In the genomic region with DNA sequence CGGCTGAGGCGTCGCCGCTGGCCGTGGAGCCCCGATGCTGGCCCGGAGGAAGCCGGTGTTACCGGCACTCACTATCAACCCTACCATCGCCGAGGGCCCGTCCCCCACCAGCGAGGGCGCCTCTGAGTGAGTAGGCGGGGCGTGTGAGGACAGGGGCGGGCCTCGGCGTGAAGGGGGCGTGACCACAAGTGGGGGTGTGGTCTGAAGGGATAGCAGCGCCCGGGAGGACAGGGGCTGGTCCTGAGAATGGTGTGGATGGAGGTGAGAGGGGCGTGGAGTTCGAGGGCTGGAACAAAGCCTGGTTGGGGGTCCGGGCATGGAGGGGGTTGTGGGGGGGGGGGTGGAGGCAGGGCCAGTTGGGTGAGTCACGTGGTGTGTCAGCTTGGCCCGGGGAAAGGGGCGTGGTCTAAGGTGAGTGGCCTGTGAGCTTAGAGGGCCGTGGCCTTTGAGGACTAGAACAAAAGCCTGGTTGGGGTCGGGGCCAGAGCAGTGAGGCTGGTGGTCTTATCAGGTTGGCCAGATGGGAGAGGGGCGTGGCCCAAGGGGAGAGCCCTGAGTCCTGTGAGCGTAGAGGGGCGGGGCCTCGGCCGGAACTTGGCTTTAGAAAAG, we compare ENCODE assay signal across 8 mouse cellular contexts. TPM values are rescaled to one million over a fixed set of nuclear protein-coding genes. Genes with fewer than 3 reads are reported as not detected.
DNase-seq lines count a peak whose midpoint lies in the region; ATAC-seq and TF ChIP-seq lines count a peak whose summit lies in the region.

No protein-coding gene starts in this region.

- ATAC-seq in Patski = peak; percentile 67
- peak; percentile 88 for ATAC-seq in hindbrain, embryonic 14.5 days (ENCODE audit: low FRiP score)

- POLR2A ChIA-PET in Patski (lab: Charles Lee) = interaction anchor here (0.7 to 1.3 kb wide), 2 partner anchors 13 to 26 kb away, joined by 3 to 4 read pairs; no protein-coding TSS in a partner anchor

- no peak for TF ChIP-seq CTCF in Patski (IDR thresholded peaks at IDR 0.05)

- peaks cover 51% of the 10 kb centered on the region for H3K79me2 ChIP-seq in macrophage (ENCODE audit: inconsistent target)

- H3K9ac ChIP-seq in hindbrain, embryonic 14.5 days = peak overlapping the region; percentile 97

- in situ Hi-C loops in Patski (cut with MboI; ENCODE audit: low pct_unique_long_range_greater_than_20kb) = no loop called here

- H3K4me3 ChIP-seq in hindbrain, embryonic 14.5 days (replicated peaks; ENCODE audit: low read length) = peak overlapping the region; percentile 79
- peak overlapping the region; percentile 66 for H3K4me3 ChIP-seq in macrophage (ENCODE audit: inconsistent target)

- peak overlapping the region; percentile 99 for H3K27ac ChIP-seq in hindbrain, embryonic 14.5 days
- H3K27ac ChIP-seq in macrophage = peak overlapping the region; percentile 43

- peaks cover 32% of the 10 kb centered on the region for H3K36me3 ChIP-seq in hindbrain, embryonic 14.5 days (replicated peaks; ENCODE audit: control insufficient read depth, insufficient read depth)
- H3K36me3 ChIP-seq in macrophage (ENCODE audit: inconsistent target) = peaks cover 25% of the 10 kb centered on the region

- CTCF ChIA-PET in Patski (lab: Charles Lee) = interaction anchor here (1.3 kb wide), 1 partner anchor 10 kb away, joined by 3 read pairs; no protein-coding TSS in a partner anchor

- no peaks in the 10 kb centered on the region for H3K9me3 ChIP-seq in hindbrain, embryonic 14.5 days (ENCODE audit: control insufficient read depth, low read length)

- H3K4me1 ChIP-seq in hindbrain, embryonic 14.5 days (replicated peaks; ENCODE audit: control insufficient read depth, insufficient read depth, low read length) = peaks cover 20% of the 10 kb centered on the region

- no peaks in the 10 kb centered on the region for H3K27me3 ChIP-seq in Patski
- no peaks in the 10 kb centered on the region for H3K27me3 ChIP-seq in hindbrain, embryonic 14.5 days (ENCODE audit: control insufficient read depth, insufficient read depth, low read length)

- peak; percentile 25 for DNase-seq in Patski (ENCODE audit: low read depth, low spot score)
- peak; percentile 93 to 94 for DNase-seq in cerebellum, postnatal 10 days
- peak; percentile 77 to 79 for DNase-seq in frontal cortex, postnatal 14 days (ENCODE audit: low spot score in 2 of 2)
- DNase-seq in hindbrain, embryonic 14.5 days (ENCODE audit: low spot score) = peak; percentile 74
- DNase-seq in left cerebral cortex, adult 11 months (ENCODE audit: low spot score) = peak; percentile 80
- peak; percentile 79 for DNase-seq in retina, postnatal 7 days (ENCODE audit: low read depth, low spot score)
- DNase-seq in urinary bladder, adult 2 months (ENCODE audit: low spot score) = peak; percentile 83

- whole genome bisulfite sequencing in hindbrain, embryonic 14.5 days = under 1% methylated on average over 35 of the region's 35 CpGs
- WGBS in macrophage (ENCODE audit: missing documents) = 0% methylated on average over 33 of the region's 35 CpGs

- peak overlapping the region; percentile 64 for H3K4me2 ChIP-seq in hindbrain, embryonic 14.5 days (replicated peaks)

RNA-seq across cellular contexts. Expression of gene Map2k2, which starts 0.5 kb away (rescaled TPM):
- polyA plus RNA-seq in Patski (2021) (150 TPM), macrophage (2018) (31.4 to 102 TPM (median 93.5 TPM) in 3 replicates)
- polyA plus RNA-seq in hindbrain, embryonic 14.5 days (2014; fragmentation: Nextera tagmentation; extraction: Ambion mirVana) = 222 and 230 TPM in 2 replicates
- 100 to 1,000 TPM in 25 of 26 experiments, 10 to 100 TPM in 1; 88.4 to 251 (median 169) TPM for total RNA-seq in macrophage (2018; cell fraction: chromatin; rRNA removed)
- 100 to 1,000 TPM in 15 of 26 experiments, 10 to 100 TPM in 11; 79.6 to 125 (median 103) TPM for total RNA-seq in macrophage (2018; cell fraction: cytosol; rRNA removed)
- total RNA-seq in macrophage (2018; cell fraction: nucleus; rRNA removed) = 100 to 1,000 TPM in 17 of 26 experiments, 10 to 100 TPM in 9; 68.3 to 137 (median 111) TPM
- polyA plus RNA-seq in urinary bladder, adult 2 months (2012; rRNA removed) = 119 TPM in 2 replicates

RNA-seq across cellular contexts. Expression of gene Creb3l3, which starts 7.5 kb away (rescaled TPM):
- polyA plus RNA-seq in Patski (2021) (0.08 TPM), macrophage (2018) (0.75 to 1.1 TPM (median 0.85 TPM) in 3 replicates)
- 0.09 and 0.32 TPM in 2 replicates for polyA plus RNA-seq in hindbrain, embryonic 14.5 days (2014; fragmentation: Nextera tagmentation; extraction: Ambion mirVana)
- 1 to 10 TPM in 1 of 26 experiments, under 1 TPM in 12, not detected in 13; 0.30 to 1.4 (median 0.59) TPM for total RNA-seq in macrophage (2018; cell fraction: chromatin; rRNA removed)
- total RNA-seq in macrophage (2018; cell fraction: cytosol; rRNA removed) = 1 to 10 TPM in 19 of 26 experiments, under 1 TPM in 7; 0.38 to 1.8 (median 1.1) TPM
- total RNA-seq in macrophage (2018; cell fraction: nucleus; rRNA removed) = 1 to 10 TPM in 4 of 26 experiments, under 1 TPM in 15, not detected in 7; 0.25 to 1.7 (median 0.61) TPM
- polyA plus RNA-seq in urinary bladder, adult 2 months (2012; rRNA removed) = 1.1 and 1.2 TPM in 2 replicates

RNA-seq across cellular contexts. Expression of gene Zbtb7a, which starts 28.8 kb away (rescaled TPM):
- polyA plus RNA-seq in Patski (2021) = 40.6 TPM
- 12.4 and 14.4 TPM in 2 replicates for polyA plus RNA-seq in hindbrain, embryonic 14.5 days (2014; fragmentation: Nextera tagmentation; extraction: Ambion mirVana)
- total RNA-seq in macrophage (2018; cell fraction: chromatin; rRNA removed) = 100 to 1,000 TPM in 6 of 26 experiments, 10 to 100 TPM in 20; 17.7 to 188 (median 75.1) TPM
- total RNA-seq in macrophage (2018; cell fraction: cytosol; rRNA removed) = 100 to 1,000 TPM in 4 of 26 experiments, 10 to 100 TPM in 22; 50.3 to 111 (median 83.6) TPM
- 100 to 1,000 TPM in 11 of 26 experiments, 10 to 100 TPM in 15; 39.7 to 162 (median 88.6) TPM for total RNA-seq in macrophage (2018; cell fraction: nucleus; rRNA removed)
- polyA plus RNA-seq in macrophage (2018) = 48.1 to 55.4 TPM (median 52.8 TPM) in 3 replicates
- 30.0 and 39.0 TPM in 2 replicates for polyA plus RNA-seq in urinary bladder, adult 2 months (2012; rRNA removed)

RNA-seq across cellular contexts. Expression of gene Thop1, which starts 36.4 kb away (rescaled TPM):
- 43.3 TPM for polyA plus RNA-seq in Patski (2021)
- polyA plus RNA-seq in hindbrain, embryonic 14.5 days (2014; fragmentation: Nextera tagmentation; extraction: Ambion mirVana) = 35.9 and 37.2 TPM in 2 replicates
- total RNA-seq in macrophage (2018; cell fraction: chromatin; rRNA removed) = 10 to 100 TPM in 10 of 26 experiments, 1 to 10 TPM in 15, under 1 TPM in 1; 0.77 to 19.7 (median 7.4) TPM
- total RNA-seq in macrophage (2018; cell fraction: cytosol; rRNA removed) = 1 to 10 TPM; 5.3 to 10.0 (median 7.4) TPM
- total RNA-seq in macrophage (2018; cell fraction: nucleus; rRNA removed) = 10 to 100 TPM in 4 of 26 experiments, 1 to 10 TPM in 22; 2.3 to 24.8 (median 5.6) TPM
- 7.4 to 19.1 TPM (median 9.9 TPM) in 3 replicates for polyA plus RNA-seq in macrophage (2018)
- polyA plus RNA-seq in urinary bladder, adult 2 months (2012; rRNA removed) = 21.7 and 22.7 TPM in 2 replicates

RNA-seq across cellular contexts. Expression of gene Sgta, which starts 46.2 kb away (rescaled TPM):
- polyA plus RNA-seq in Patski (2021) (129 TPM), macrophage (2018) (65.8 to 82.0 TPM (median 68.8 TPM) in 3 replicates)
- 260 and 276 TPM in 2 replicates for polyA plus RNA-seq in hindbrain, embryonic 14.5 days (2014; fragmentation: Nextera tagmentation; extraction: Ambion mirVana)
- total RNA-seq in macrophage (2018; cell fraction: chromatin; rRNA removed) = 100 to 1,000 TPM in 1 of 26 experiments, 10 to 100 TPM in 25; 24.2 to 103 (median 59.6) TPM
- total RNA-seq in macrophage (2018; cell fraction: cytosol; rRNA removed) = 10 to 100 TPM; 66.5 to 91.5 (median 82.1) TPM
- total RNA-seq in macrophage (2018; cell fraction: nucleus; rRNA removed) = 10 to 100 TPM; 29.7 to 79.2 (median 53.5) TPM
- 90.0 and 93.9 TPM in 2 replicates for polyA plus RNA-seq in urinary bladder, adult 2 months (2012; rRNA removed)

Comparison
In these comparisons a context has a peak if more than half of its experiments do, and no peak if none do; other contexts are left out.
1. Peak in every context shown above with its lines: DNase-seq, ATAC-seq, H3K4me3 ChIP-seq and H3K27ac ChIP-seq.
2. DNase-seq: peak in every context shown above with its lines; median percentile 94 in cerebellum, postnatal 10 days; 83 in urinary bladder, adult 2 months; 80 in left cerebral cortex, adult 11 months; 79 in retina, postnatal 7 days; 78 in frontal cortex, postnatal 14 days; 74 in hindbrain, embryonic 14.5 days; 25 in Patski.